Mouse (Mus musculus) megakaryocyte, embryonic 14.5 days (primary cell): Measurements from ENCODE around the gene Map3k20.

Experiments used
- FLI1 ChIP-seq: IDR thresholded peaks from 2 replicates; pipeline ENCODE4 v1.6.1; 2012; ENCODE audit warnings: low read length, inconsistent platforms, mixed read lengths
- GATA1 ChIP-seq: IDR thresholded peaks from 3 replicates; pipeline ENCODE4 v1.6.1; 2012; ENCODE audit warnings: mixed read lengths, low read length, inconsistent platforms, borderline replicate concordance

- no peak for TF ChIP-seq GATA1
- no peak for TF ChIP-seq FLI1
These were observed 182.2 kb downstream of the Map3k20 start for GRCm38 (mm10) chr2:72467604-72468003.
